ENCODE assay signal across 9 mouse cellular contexts in genomic region chr9:66620055-66620454, GRCm38 (mm10). TPM values are rescaled to one million over a fixed set of nuclear protein-coding genes. Genes with fewer than 3 reads are reported as not detected.
DNase-seq lines count a peak whose midpoint lies in the region; ATAC-seq and TF ChIP-seq lines count a peak whose summit lies in the region.
"Had no signal": no experiment of that assay in that cellular context is flagged by ENCODE, and none has a peak within 500 bp of the region (broad histone marks: within the 10 kb centered on the region; RNA-seq: fewer than 3 reads in every experiment).

No protein-coding gene starts in this region.

- DNase-seq in kidney, adult 2 months = peak; percentile 52
- DNase-seq in kidney, adult 9 months = no peak
- no peak for DNase-seq in MEL (ENCODE audit: low read depth, low spot score)
- no peak for DNase-seq in embryonic facial prominence, embryonic 10.5 days (ENCODE audit: low spot score)
- DNase-seq in adrenal gland, adult (ENCODE audit: inconsistent age in 2 of 2, low spot score in 1 of 2) = no peak
- DNase-seq in cerebellum, adult 18-20 months = no peak
- DNase-seq in left cerebral cortex, postnatal 25 days (ENCODE audit: low spot score in 2 of 2) = no peak
- DNase-seq: left cerebral cortex, postnatal 4 days had no signal

- no peaks in the 10 kb centered on the region for H3K36me3 ChIP-seq in kidney, adult 2 months (ENCODE audit: control insufficient read depth, insufficient read depth, low read length)
- peaks cover 0 to 27% of the 10 kb centered on the region in 2 experiments; a peak in 2 of 4 replicates for H3K36me3 ChIP-seq in MEL (ENCODE audit: control insufficient read depth in 1 of 2, insufficient read depth in 2 of 2, low read length in 2 of 2)
- H3K36me3 ChIP-seq in embryonic facial prominence, embryonic 10.5 days (replicated peaks) = no peaks in the 10 kb centered on the region
- H3K36me3 ChIP-seq in liver, embryonic 12.5 days = no peaks in the 10 kb centered on the region

- H3K79me2 ChIP-seq in MEL (ENCODE audit: control insufficient read depth, insufficient read depth, low read length, poor library complexity) = no peaks in the 10 kb centered on the region

- no peak for TF ChIP-seq RAD21 in MEL (IDR thresholded peaks at IDR 0.05; ENCODE audit: low read depth, low read length)

- no peaks in the 10 kb centered on the region for H3K9me3 ChIP-seq in MEL (replicated peaks; ENCODE audit: insufficient read depth, low read length)
- H3K9me3 ChIP-seq in embryonic facial prominence, embryonic 10.5 days = no peaks in the 10 kb centered on the region
- no peaks in the 10 kb centered on the region for H3K9me3 ChIP-seq in liver, embryonic 12.5 days (replicated peaks)

- no peaks in the 10 kb centered on the region for H3K4me1 ChIP-seq in kidney, adult 2 months (ENCODE audit: control insufficient read depth, insufficient read depth, low read length)
- peaks cover 22 to 42% of the 10 kb centered on the region in 2 experiments for H3K4me1 ChIP-seq in MEL (ENCODE audit: control insufficient read depth in 1 of 2, insufficient read depth in 2 of 2, low read length in 2 of 2)
- H3K4me1 ChIP-seq in embryonic facial prominence, embryonic 10.5 days = peaks cover 24% of the 10 kb centered on the region
- peaks cover 49% of the 10 kb centered on the region for H3K4me1 ChIP-seq in liver, embryonic 12.5 days

- peak overlapping the region; percentile 39 for H3K4me2 ChIP-seq in liver, embryonic 12.5 days

- TF ChIP-seq POLR2A in kidney, adult 2 months (IDR thresholded peaks at IDR 0.05; ENCODE audit: low read depth, low read length) = no peak
- no peak for TF ChIP-seq POLR2A in MEL (IDR thresholded peaks at IDR 0.05; ENCODE audit: control insufficient read depth in 1 of 2, insufficient read depth in 1 of 2, low read depth in 1 of 2, low read length in 2 of 2, poor library complexity in 1 of 2)

- TF ChIP-seq EP300 in MEL (IDR thresholded peaks at IDR 0.05; ENCODE audit: low read depth in 1 of 2, low read length in 2 of 2) = no peak

- ATAC-seq in liver, embryonic 12.5 days = no peak

- no peak for TF ChIP-seq CTCF in kidney, adult 2 months (conservative IDR thresholded peaks at IDR 0.05; ENCODE audit: insufficient read depth, insufficient read length, low read depth, low read length)
- TF ChIP-seq CTCF in MEL (IDR thresholded peaks at IDR 0.05 in 2 of 3, conservative IDR thresholded peaks at IDR 0.05 in 1 of 3; ENCODE audit: control insufficient read depth in 1 of 3, insufficient read depth in 1 of 3, low read depth in 2 of 3, low read length in 3 of 3, poor library complexity in 1 of 3, severe bottlenecking in 1 of 3) = no peak

- WGBS in kidney, adult 2 months = 73% methylated on average over 1 of the region's 1 CpGs
- 62% methylated on average over 1 of the region's 1 CpGs for WGBS in embryonic facial prominence, embryonic 10.5 days
- 59% methylated on average over 1 of the region's 1 CpGs for WGBS in liver, embryonic 12.5 days (ENCODE audit: insufficient replicate concordance)

- H3K27me3 ChIP-seq in kidney, adult 2 months (replicated peaks; ENCODE audit: control insufficient read depth, insufficient read depth, low read length) = no peaks in the 10 kb centered on the region
- H3K27me3 ChIP-seq in MEL (ENCODE audit: control insufficient read depth in 1 of 2, insufficient read depth in 2 of 2, low read length in 2 of 2) = no peaks in the 10 kb centered on the region
- H3K27me3 ChIP-seq in embryonic facial prominence, embryonic 10.5 days (replicated peaks; ENCODE audit: low read depth, poor library complexity, severe bottlenecking) = no peaks in the 10 kb centered on the region
- no peaks in the 10 kb centered on the region; the same call in 1 of the 2 replicates for H3K27me3 ChIP-seq in liver, embryonic 12.5 days (replicated peaks)

- peak overlapping the region; percentile 27 for H3K9ac ChIP-seq in MEL (ENCODE audit: control insufficient read depth, low read depth, low read length, poor library complexity, severe bottlenecking)
- 0 out of 2 replicates have a peak overlapping the region, but pooled peaks have one; percentile 14 for H3K9ac ChIP-seq in liver, embryonic 12.5 days

- no peak overlapping the region for H3K4me3 ChIP-seq in kidney, adult 2 months (ENCODE audit: insufficient read depth, low read depth, low read length)
- peak overlapping the region; percentile 10 to 18; a peak in 2 of 4 replicates for H3K4me3 ChIP-seq in MEL (ENCODE audit: control insufficient read depth in 1 of 2, insufficient read depth in 1 of 2, low read depth in 2 of 2, low read length in 2 of 2)
- H3K4me3 ChIP-seq in embryonic facial prominence, embryonic 10.5 days = no peak overlapping the region
- no peak overlapping the region for H3K4me3 ChIP-seq in liver, embryonic 12.5 days

- H3K27ac ChIP-seq in kidney, adult 2 months (ENCODE audit: insufficient read depth, low read depth, low read length) = peak overlapping the region; percentile 41
- H3K27ac ChIP-seq in MEL (ENCODE audit: control insufficient read depth, low read depth, low read length) = peak overlapping the region; percentile 85
- peak overlapping the region; percentile 78; the same call in 1 of the 2 replicates for H3K27ac ChIP-seq in embryonic facial prominence, embryonic 10.5 days (replicated peaks)
- peak overlapping the region; percentile 33 for H3K27ac ChIP-seq in liver, embryonic 12.5 days

- intact Hi-C loops in left cerebral cortex, postnatal 25 days (cut with DNase I) = no loop called here

TF ChIP-seq in MEL, 35 proteins besides CTCF, POLR2A, EP300 and RAD21:
- TF ChIP-seq JUND (IDR thresholded peaks at IDR 0.05; ENCODE audit: low read depth, low read length) = no peak
- TF ChIP-seq CHD2 (IDR thresholded peaks at IDR 0.05; ENCODE audit: low read length) = no peak
- TF ChIP-seq ZMIZ1 (IDR thresholded peaks at IDR 0.05; ENCODE audit: low read depth, low read length) = no peak

RNA-seq across cellular contexts. Expression of gene Usp3, which starts 27.1 kb away (rescaled TPM):
- 25.1 and 29.6 TPM in 2 replicates for polyA plus RNA-seq in kidney, adult 2 months (2012; rRNA removed)
- 9.8 and 11.7 TPM in 2 replicates for total RNA-seq in MEL (2012; rRNA removed)
- polyA plus RNA-seq in MEL (2012; ENCODE audit: insufficient read depth in 1 of 2, insufficient read length in 2 of 2, low read depth in 1 of 2, low replicate concordance in 2 of 2, missing spikeins in 1 of 2) = 100 to 1,000 TPM in 1 of 2 experiments, 10 to 100 TPM in 1; 22.0 to 534 TPM
- 103 and 106 TPM in 2 replicates for polyA plus RNA-seq in embryonic facial prominence, embryonic 10.5 days (2016; fragmentation: Nextera tagmentation; extraction: Ambion mirVana)
- polyA plus RNA-seq in liver, embryonic 12.5 days (2016; fragmentation: Nextera tagmentation; extraction: Ambion mirVana) = 20.3 and 21.3 TPM in 2 replicates
- total RNA-seq in left cerebral cortex, postnatal 25 days (2021) = 10 to 100 TPM; 30.5 to 30.8 TPM

Comparison
In these comparisons a context has a peak if more than half of its experiments do, and no peak if none do; other contexts are left out.
1. H3K27ac ChIP-seq: peak in every context shown above with its lines; median percentile 85 in MEL; 78 in embryonic facial prominence, embryonic 10.5 days; 41 in kidney, adult 2 months; 33 in liver, embryonic 12.5 days.
2. H3K4me3 ChIP-seq: peak in MEL (2 of 2); none in kidney, adult 2 months (single experiment), embryonic facial prominence, embryonic 10.5 days (single experiment) and liver, embryonic 12.5 days (single experiment).